ENCODE assay signal across 8 mouse cellular contexts in genomic region chr5:99905731-99906130, GRCm38 (mm10). TPM values are rescaled to one million over a fixed set of nuclear protein-coding genes. Genes with fewer than 3 reads are reported as not detected.
A peak's percentile ranks its signal among the peaks of the same experiment; 100 is the strongest.
DNase-seq lines count a peak whose midpoint lies in the region; ATAC-seq lines count a peak whose summit lies in the region.

No protein-coding gene starts in this region.

- no peak overlapping the region for H3K9ac ChIP-seq in heart, embryonic 14.5 days (ENCODE audit: low read length)
- no peak overlapping the region for H3K9ac ChIP-seq in forebrain, embryonic 14.5 days (ENCODE audit: low read length)
- no peak overlapping the region for H3K9ac ChIP-seq in liver, embryonic 13.5 days

- H3K9me3 ChIP-seq in heart, embryonic 14.5 days (ENCODE audit: control insufficient read depth, low read length) = no peaks in the 10 kb centered on the region
- H3K9me3 ChIP-seq in forebrain, embryonic 14.5 days (replicated peaks; ENCODE audit: control insufficient read depth, low read length) = no peaks in the 10 kb centered on the region
- H3K9me3 ChIP-seq in liver, embryonic 13.5 days (replicated peaks) = no peaks in the 10 kb centered on the region

- H3K4me1 ChIP-seq in heart, embryonic 14.5 days (ENCODE audit: control insufficient read depth in 2 of 2, insufficient read depth in 2 of 2, low read length in 2 of 2) = no peaks in the 10 kb centered on the region
- H3K4me1 ChIP-seq in forebrain, embryonic 14.5 days (ENCODE audit: control insufficient read depth, insufficient read depth, low read length) = no peaks in the 10 kb centered on the region
- peaks cover 9% of the 10 kb centered on the region for H3K4me1 ChIP-seq in liver, embryonic 13.5 days (replicated peaks)

- peak overlapping the region in 1 of 2 experiments; percentile 55; a peak in 1 of 4 replicates for H3K4me3 ChIP-seq in heart, embryonic 14.5 days (ENCODE audit: control insufficient read depth in 1 of 2, insufficient read depth in 1 of 2, low read depth in 1 of 2, low read length in 2 of 2)
- no peak overlapping the region for H3K4me3 ChIP-seq in forebrain, embryonic 14.5 days (ENCODE audit: low read depth, low read length)
- H3K4me3 ChIP-seq in liver, embryonic 13.5 days (replicated peaks) = peak overlapping the region; percentile 57; the same call in 1 of the 2 replicates

- H3K27me3 ChIP-seq in heart, embryonic 14.5 days (ENCODE audit: control insufficient read depth, insufficient read depth, low read length) = no peaks in the 10 kb centered on the region
- no peaks in the 10 kb centered on the region for H3K27me3 ChIP-seq in forebrain, embryonic 14.5 days (replicated peaks; ENCODE audit: control insufficient read depth, insufficient read depth, low read length)
- H3K27me3 ChIP-seq in liver, embryonic 13.5 days = no peaks in the 10 kb centered on the region

- H3K4me2 ChIP-seq in heart, embryonic 14.5 days (ENCODE audit: low read length) = peak overlapping the region; percentile 71; the same call in 1 of the 2 replicates
- peak overlapping the region; percentile 59; the same call in 1 of the 2 replicates for H3K4me2 ChIP-seq in forebrain, embryonic 14.5 days (ENCODE audit: low read length)
- H3K4me2 ChIP-seq in liver, embryonic 13.5 days = peak overlapping the region; percentile 70

- WGBS in heart, embryonic 14.5 days = 62% methylated on average over 7 of the region's 7 CpGs
- 76% methylated on average over 7 of the region's 7 CpGs for WGBS in forebrain, embryonic 14.5 days
- 57% methylated on average over 7 of the region's 7 CpGs for WGBS in liver, embryonic 13.5 days (ENCODE audit: insufficient replicate concordance)

- H3K36me3 ChIP-seq in heart, embryonic 14.5 days (ENCODE audit: control insufficient read depth, insufficient read depth, low read length) = no peaks in the 10 kb centered on the region
- no peaks in the 10 kb centered on the region for H3K36me3 ChIP-seq in forebrain, embryonic 14.5 days (ENCODE audit: control insufficient read depth, insufficient read depth, low read length)
- H3K36me3 ChIP-seq in liver, embryonic 13.5 days = no peaks in the 10 kb centered on the region

- H3K27ac ChIP-seq in heart, embryonic 14.5 days (replicated peaks in 1 of 2; ENCODE audit: control insufficient read depth in 1 of 2, insufficient read depth in 1 of 2, low read depth in 2 of 2, low read length in 2 of 2) = peak overlapping the region; percentile 32 to 91; a peak in 3 of 4 replicates
- no peak overlapping the region for H3K27ac ChIP-seq in forebrain, embryonic 14.5 days (ENCODE audit: low read depth, low read length)
- no peak overlapping the region for H3K27ac ChIP-seq in liver, embryonic 13.5 days

- DNase-seq in heart, postnatal 4 days = no peak
- DNase-seq in ZHBTc4 (ENCODE audit: low read depth, low spot score) = peak; percentile 4
- no peak for DNase-seq in forebrain, embryonic 14.5 days (ENCODE audit: low spot score)
- no peak for DNase-seq in liver, embryonic 13.5 days
- no peak for DNase-seq in spleen, adult 18-20 months
- no peak for DNase-seq in thymus, postnatal 10 days (ENCODE audit: low spot score in 2 of 2)
- DNase-seq in cerebellum, postnatal 14 days = no peak

- ATAC-seq in heart, embryonic 14.5 days (ENCODE audit: insufficient number of reproducible peaks, insufficient read depth, low FRiP score, low read depth) = no peak
- no peak for ATAC-seq in forebrain, embryonic 14.5 days
- no peak for ATAC-seq in liver, embryonic 13.5 days (ENCODE audit: low read depth)

RNA-seq across cellular contexts. Expression of gene Vamp9, which starts 0.3 kb away (rescaled TPM):
- 0.42 and 0.96 TPM in 2 replicates for polyA plus RNA-seq in heart, embryonic 14.5 days (2014; fragmentation: Nextera tagmentation; extraction: Ambion mirVana)
- total RNA-seq in heart, postnatal 4 days (2021) = under 1 TPM in 1 of 2 experiments, not detected in 1; 0.56 TPM
- polyA plus RNA-seq in forebrain, embryonic 14.5 days (2014; fragmentation: Nextera tagmentation; extraction: Ambion mirVana) = 0.75 and 0.83 TPM in 2 replicates
- polyA plus RNA-seq in liver, embryonic 13.5 days (2015; fragmentation: Nextera tagmentation; extraction: Ambion mirVana) = not detected in 2 replicates

Comparison
In these comparisons a context has a peak if more than half of its experiments do, and no peak if none do; other contexts are left out.
1. H3K27ac ChIP-seq: peak in heart, embryonic 14.5 days (2 of 2); none in forebrain, embryonic 14.5 days (single experiment) and liver, embryonic 13.5 days (single experiment).
2. Peak in every context shown above with its lines, with median percentiles within 50 percentile points of each other: H3K4me2 ChIP-seq.